In the genomic region with DNA sequence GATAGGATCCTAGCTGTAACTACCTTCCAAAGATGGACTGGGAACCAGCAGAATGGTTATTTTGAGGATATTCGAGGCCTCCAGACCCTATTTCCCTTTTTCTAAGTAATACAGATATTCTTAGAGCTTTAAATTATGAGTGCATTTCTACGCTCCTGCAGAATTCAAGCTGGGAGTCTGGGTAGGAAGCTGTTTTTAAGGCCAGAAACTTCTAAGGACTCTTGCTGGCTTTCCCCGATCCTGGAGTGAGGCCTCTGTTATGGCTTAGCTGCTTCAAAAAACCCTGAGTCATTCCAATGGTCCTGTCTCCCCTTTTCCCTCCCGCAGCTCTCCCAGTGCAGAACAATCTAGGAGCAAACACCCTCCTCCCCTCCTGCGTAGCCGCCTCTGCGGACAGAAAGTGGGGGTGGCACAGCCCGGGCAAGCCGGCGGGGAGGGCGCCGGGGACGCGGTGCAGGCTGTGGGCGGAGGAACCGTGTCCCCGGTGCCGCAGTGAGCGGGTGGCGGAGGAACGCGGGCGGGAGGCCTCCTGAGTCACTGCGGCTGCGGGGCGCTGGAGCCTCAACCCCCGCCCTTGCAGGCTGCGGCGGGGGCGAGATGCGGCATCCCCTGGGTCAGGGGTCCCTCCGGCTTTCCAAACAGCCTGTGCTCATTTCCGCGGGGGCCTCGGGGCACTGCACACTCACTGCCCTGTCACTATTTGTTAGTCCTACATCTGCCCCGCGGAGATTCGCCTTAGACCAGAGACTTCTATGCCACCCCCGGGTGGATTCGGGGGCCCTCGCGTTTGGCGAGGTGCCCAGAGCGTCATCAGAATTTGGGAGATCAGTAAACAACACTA, we compare ENCODE assay signal across 8 mouse cellular contexts. TPM values are rescaled to one million over a fixed set of nuclear protein-coding genes. Genes with fewer than 3 reads are reported as not detected.
DNase-seq lines count a peak whose midpoint lies in the region; ATAC-seq and TF ChIP-seq lines count a peak whose summit lies in the region.

No protein-coding gene starts in this region.

- no peaks in the 10 kb centered on the region for H3K27me3 ChIP-seq in E14TG2a.4 (ENCODE audit: insufficient read depth, low read length)
- H3K27me3 ChIP-seq in forebrain, embryonic 15.5 days = no peaks in the 10 kb centered on the region
- peaks cover 9% of the 10 kb centered on the region for H3K27me3 ChIP-seq in liver, embryonic 16.5 days (ENCODE audit: control insufficient read depth, insufficient read depth, low read depth, low read length)

- 3% methylated on average over 44 of the region's 44 CpGs for WGBS in forebrain, embryonic 15.5 days
- WGBS in liver, embryonic 16.5 days (ENCODE audit: insufficient replicate concordance) = 3% methylated on average over 39 of the region's 44 CpGs

- peak overlapping the region; percentile 76 for H3K4me3 ChIP-seq in E14TG2a.4 (replicated peaks; ENCODE audit: low read length)
- peak overlapping the region; percentile 46 for H3K4me3 ChIP-seq in forebrain, embryonic 15.5 days
- H3K4me3 ChIP-seq in liver, embryonic 16.5 days (ENCODE audit: low read depth, low read length) = peak overlapping the region; percentile 54

- no peaks in the 10 kb centered on the region for H3K36me3 ChIP-seq in E14TG2a.4 (ENCODE audit: insufficient read depth, low read length)
- H3K36me3 ChIP-seq in forebrain, embryonic 15.5 days = no peaks in the 10 kb centered on the region
- no peaks in the 10 kb centered on the region for H3K36me3 ChIP-seq in liver, embryonic 16.5 days (ENCODE audit: control insufficient read depth, insufficient read depth)

- intact Hi-C loops in heart, postnatal 10 days (cut with DNase I) = loop anchor here (2.0 kb wide), 1 partner anchor 208 kb away; no protein-coding TSS in a partner anchor

- peak; percentile 82 for ATAC-seq in cerebellum, adult (ENCODE audit: insufficient number of reproducible peaks, low FRiP score, low TSS enrichment)
- peak; percentile 89 for ATAC-seq in forebrain, embryonic 15.5 days (replicated peaks)
- peak; percentile 74 for ATAC-seq in liver, embryonic 16.5 days (ENCODE audit: low read depth)

- H3K4me1 ChIP-seq in E14TG2a.4 (replicated peaks; ENCODE audit: low read depth, low read length) = peaks cover 38% of the 10 kb centered on the region
- H3K4me1 ChIP-seq in forebrain, embryonic 15.5 days = peaks cover 20% of the 10 kb centered on the region
- no peaks in the 10 kb centered on the region for H3K4me1 ChIP-seq in liver, embryonic 16.5 days (ENCODE audit: control insufficient read depth, low read depth, low read length)

- TF ChIP-seq CTCF in E14TG2a.4 (conservative IDR thresholded peaks at IDR 0.05; ENCODE audit: low read length) = no peak

- peak overlapping the region; percentile 72 for H3K4me2 ChIP-seq in forebrain, embryonic 15.5 days (replicated peaks)
- peak overlapping the region; percentile 61 for H3K4me2 ChIP-seq in liver, embryonic 16.5 days (ENCODE audit: low read depth, low read length)

- peak; percentile 83 to 84 for DNase-seq in heart, postnatal 10 days
- peak; percentile 73 to 83 for DNase-seq in kidney, postnatal 4 days
- DNase-seq in ovary, adult 18-20 months (ENCODE audit: low spot score) = peak; percentile 88
- DNase-seq in urinary bladder, adult 2 months (ENCODE audit: low spot score) = peak; percentile 87

- peak overlapping the region; percentile 58 for H3K9ac ChIP-seq in forebrain, embryonic 15.5 days (replicated peaks)
- peak overlapping the region; percentile 34; the same call in 1 of the 2 replicates for H3K9ac ChIP-seq in liver, embryonic 16.5 days (ENCODE audit: low read depth, low read length)

- H3K9me3 ChIP-seq in E14TG2a.4 (ENCODE audit: low read length) = peaks cover 18% of the 10 kb centered on the region
- no peaks in the 10 kb centered on the region for H3K9me3 ChIP-seq in forebrain, embryonic 15.5 days
- no peaks in the 10 kb centered on the region for H3K9me3 ChIP-seq in liver, embryonic 16.5 days (replicated peaks; ENCODE audit: control insufficient read depth, low read length)

- peak overlapping the region; percentile 48; the same call in 1 of the 2 replicates for H3K27ac ChIP-seq in forebrain, embryonic 15.5 days (replicated peaks)
- H3K27ac ChIP-seq in liver, embryonic 16.5 days (ENCODE audit: low read length) = peak overlapping the region; percentile 55; the same call in 1 of the 2 replicates

RNA-seq across cellular contexts. Expression of gene Snap25, which starts 34.7 kb away (rescaled TPM):
- polyA plus RNA-seq in forebrain, embryonic 15.5 days (2015; fragmentation: Nextera tagmentation; extraction: Ambion mirVana) = 110 and 114 TPM in 2 replicates
- total RNA-seq in heart, postnatal 10 days (2021) = under 1 TPM in 1 of 2 experiments, not detected in 1; 0.19 TPM
- 0.07 TPM in 2 replicates for polyA plus RNA-seq in liver, embryonic 16.5 days (2015; fragmentation: Nextera tagmentation; extraction: Ambion mirVana)
- polyA plus RNA-seq in urinary bladder, adult 2 months (2012; rRNA removed) = 1.6 and 2.3 TPM in 2 replicates

Comparison
In these comparisons a context has a peak if more than half of its experiments do, and no peak if none do; other contexts are left out.
1. Peak in every context shown above with its lines: DNase-seq, ATAC-seq, H3K4me3 ChIP-seq and H3K27ac ChIP-seq.
2. RNA of gene Snap25, which starts 34.7 kb away (polyA plus RNA-seq): 110 to 114 TPM in forebrain, embryonic 15.5 days; 1.6 to 2.3 TPM in urinary bladder, adult 2 months and 0.07 TPM in liver, embryonic 16.5 days; every median in the first group is over 10 times any median in the second.